Mouse (Mus musculus) right cerebral cortex, postnatal 10 days (tissue): ENCODE results near the gene Agbl3.

Experiments used
- DNase-seq, 2 experiments: peaks; one replicate each; pipeline ENCODE4 v3.0.0; 2021; ENCODE audit warnings: low spot score in 2 of 2

The Agbl3 gene

DNA sequence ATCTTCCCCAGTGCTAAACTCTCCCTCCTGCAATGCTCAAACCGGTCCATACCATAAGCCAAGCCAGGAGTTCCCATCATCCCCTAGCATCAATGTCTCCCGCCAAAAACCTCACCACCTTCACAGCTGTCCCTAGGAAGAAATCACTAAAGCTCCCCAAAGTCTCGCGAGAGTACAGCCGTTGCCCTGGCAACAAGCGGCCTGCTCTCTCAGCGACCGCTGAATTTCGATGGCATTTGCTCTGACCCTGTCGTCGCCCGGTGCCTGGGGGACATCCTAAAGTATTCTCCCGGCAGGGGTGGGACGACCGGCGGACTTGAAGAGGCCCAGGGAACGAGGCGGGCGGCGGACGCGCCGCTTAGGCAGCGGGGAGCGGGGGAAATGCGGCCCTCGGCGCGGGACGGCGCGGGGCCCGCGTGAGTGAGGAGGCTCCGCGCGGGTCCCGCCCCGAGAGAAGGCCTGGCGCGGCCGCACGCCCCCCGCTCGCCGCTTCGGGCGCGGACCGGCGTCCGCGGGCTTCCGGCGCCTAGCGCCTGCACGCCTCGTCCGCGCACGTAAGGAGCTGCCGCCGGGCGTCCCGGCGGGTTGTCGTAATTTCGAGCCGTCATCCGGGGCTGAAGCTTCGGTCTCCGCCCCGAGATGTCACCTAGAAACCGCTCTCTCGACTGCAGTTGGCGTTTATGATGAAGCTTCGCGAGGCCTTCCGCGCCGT is at the start of gene Agbl3:
Agbl3 (plus strand) TSS at position 202 of the 712 bp plus-strand sequence.
- peak; percentile 96 to 97 for DNase-seq

DNA sequence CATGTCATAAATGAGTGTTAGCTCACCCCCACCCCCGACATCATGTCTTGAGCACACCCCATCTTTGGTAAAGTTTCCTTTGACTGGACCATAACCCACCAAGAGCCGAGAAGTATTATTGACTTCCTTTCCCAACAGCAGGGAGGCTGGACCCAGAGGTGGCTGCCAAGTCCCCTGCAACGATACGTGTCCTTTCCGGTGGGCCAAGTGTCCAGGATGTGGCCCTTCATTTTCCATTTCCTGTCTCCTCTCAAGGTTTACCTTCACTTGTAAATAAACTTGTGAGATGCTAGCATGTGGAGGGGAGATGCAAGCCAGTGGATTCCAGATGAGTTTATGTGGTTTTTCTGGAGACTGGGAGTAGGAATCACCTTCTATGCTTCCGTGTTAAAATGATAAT is 49.2 kb upstream of the Agbl3 start:
- DNase-seq, result no peak

DNA sequence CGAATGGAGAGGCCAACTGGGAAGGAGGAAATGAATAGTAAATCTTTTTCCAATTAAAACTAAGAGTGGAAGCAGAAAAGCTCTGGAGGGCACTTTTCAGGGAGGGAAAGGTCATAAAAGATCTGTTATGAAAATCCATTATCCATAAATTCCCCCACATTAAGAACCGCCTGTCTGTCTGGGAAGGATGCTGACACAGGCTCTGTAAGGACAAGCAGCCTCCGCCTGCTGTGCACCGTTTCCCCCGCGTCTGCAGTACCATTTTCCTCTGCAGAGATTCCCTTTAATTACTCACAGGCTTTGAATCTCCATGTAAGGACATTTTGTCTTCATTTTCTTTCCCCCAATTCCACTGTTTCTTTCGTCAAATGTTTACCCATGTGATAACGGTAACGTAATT is 48.7 kb upstream of the Agbl3 start:
- no peak for DNase-seq

DNA sequence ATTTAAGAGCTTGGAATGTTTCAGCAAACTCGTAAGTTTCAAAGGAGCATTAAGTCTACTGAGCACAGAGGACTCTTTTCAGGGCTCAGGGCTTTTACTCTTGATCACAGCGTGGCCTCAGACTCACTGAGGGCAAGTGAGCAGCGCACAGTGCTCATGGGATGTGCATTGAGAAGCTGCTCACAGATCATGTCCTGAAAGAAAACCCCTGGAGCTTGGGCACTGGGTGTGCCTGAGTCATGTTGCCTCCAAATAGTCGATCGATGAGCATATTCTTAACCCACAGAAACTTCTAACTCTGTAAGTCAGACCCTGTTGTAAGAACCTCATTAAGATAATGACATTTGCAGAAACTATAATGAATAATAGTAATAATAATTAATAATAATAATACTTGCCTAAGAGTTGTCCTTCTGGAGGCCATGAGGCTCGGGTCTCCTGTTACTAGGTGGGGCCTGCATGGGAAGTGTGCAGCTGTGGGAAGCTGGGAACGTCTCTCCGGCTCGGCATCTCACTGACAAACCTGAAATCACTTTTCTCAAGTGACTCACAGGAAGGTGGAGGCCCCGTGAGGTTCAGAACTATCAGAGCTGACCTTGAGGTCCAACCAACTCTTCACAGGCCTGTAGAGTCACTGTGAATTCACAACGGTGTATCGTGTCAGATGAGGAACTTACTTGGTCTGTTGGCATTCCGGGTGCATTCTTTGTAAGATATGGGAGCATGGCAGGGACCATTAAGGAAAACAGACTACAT is 45.1 kb upstream of the Agbl3 start:
- DNase-seq, result no peak

DNA sequence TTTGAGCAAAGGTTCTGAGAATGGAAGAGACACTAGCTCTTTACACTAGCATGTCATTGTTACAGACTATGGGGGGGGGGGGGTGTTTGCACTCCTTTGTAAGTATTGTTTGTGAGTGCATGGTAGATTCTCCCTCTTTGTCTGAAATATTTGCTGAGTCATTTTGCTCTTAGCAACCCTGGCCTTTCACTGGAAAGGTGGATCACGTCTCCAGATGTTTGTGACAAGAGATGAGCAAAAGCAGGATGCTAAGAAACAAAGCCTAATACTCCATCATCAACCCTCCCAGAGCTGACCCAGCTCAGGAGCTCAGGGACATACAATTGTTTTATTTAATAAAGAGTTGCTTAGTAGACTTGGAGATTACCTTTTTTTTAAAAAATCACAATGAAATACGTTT is 43.3 kb upstream of the Agbl3 start:
- DNase-seq, result no peak

DNA sequence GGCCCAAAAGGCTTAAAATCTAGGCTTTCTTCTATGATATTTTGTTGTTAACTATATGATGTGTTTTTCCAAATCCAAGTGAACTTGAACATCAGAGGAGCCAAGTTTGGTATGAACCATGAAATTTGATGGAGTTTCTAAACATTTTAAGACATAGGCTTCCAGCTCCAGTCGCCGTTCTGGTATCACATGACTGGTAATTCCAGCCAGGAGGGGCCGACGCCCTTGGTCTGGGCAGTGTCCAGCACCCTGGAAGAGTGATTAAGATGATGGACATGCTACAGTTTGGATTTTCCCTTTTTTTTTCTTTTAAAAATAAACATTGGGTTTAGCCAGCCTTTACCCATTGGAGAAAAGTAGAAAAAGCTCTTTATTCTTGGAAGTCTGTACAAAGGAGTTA is 36.3 kb upstream of the Agbl3 start:
- DNase-seq, result no peak

DNA sequence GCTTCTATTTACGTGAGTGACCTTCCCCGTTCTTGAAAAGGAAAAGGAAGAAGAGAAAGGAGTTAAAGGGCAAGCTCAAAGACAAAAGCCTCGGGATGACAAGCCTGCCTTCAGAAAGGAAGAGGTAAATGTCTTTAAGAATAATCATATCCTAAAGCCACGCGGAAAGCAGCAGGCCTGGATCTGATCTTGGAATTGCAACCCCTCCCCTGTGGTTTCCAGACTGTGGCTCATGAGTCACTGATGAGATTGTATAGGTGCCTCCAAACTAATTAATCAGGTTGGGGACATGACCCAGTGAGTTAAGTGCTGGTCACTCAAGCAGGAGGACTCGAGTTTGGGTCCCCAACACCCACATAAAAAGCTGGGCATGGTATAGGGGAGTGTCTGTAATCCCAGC is 32.4 kb upstream of the Agbl3 start:
- DNase-seq, result no peak

DNA sequence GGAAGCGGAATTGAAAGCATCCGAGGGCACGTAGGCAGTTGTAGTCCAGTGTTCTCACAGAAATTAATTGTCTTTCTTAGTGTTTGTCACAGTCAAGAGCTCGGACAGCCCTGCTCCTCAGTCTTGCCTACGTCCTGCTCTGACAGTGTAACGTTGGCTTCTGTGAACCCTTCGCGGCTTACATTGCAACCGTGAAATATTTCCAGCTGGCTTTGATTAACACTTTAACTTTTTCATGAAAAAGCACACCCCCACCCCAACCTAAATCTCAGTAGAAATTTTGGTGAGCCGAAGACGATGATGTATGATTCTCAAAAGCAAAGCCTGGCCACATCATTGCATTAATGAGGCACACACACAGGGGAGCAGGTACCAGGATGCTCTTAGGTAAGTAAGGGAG is 31.7 kb upstream of the Agbl3 start:
- no peak for DNase-seq

DNA sequence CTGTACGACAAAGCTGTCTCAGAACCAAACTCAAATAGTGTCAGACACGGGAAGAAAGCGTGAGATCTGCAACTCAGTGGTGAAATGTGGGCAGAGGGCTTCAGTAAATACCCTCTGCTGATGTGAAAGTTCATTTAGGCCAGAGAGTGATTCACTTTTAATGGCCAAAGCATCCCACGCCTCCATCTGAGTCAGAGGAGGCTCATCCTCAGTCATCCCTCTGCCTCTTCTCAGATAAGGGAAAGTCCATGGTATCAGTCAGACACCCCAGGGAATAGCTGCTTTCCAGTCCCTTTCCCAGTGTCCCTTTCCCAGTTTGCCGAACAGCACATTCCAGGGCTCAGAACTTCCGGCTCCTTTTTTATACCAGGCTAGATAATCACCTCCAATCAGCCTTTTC is 30.7 kb upstream of the Agbl3 start:
- DNase-seq, result no peak

DNA sequence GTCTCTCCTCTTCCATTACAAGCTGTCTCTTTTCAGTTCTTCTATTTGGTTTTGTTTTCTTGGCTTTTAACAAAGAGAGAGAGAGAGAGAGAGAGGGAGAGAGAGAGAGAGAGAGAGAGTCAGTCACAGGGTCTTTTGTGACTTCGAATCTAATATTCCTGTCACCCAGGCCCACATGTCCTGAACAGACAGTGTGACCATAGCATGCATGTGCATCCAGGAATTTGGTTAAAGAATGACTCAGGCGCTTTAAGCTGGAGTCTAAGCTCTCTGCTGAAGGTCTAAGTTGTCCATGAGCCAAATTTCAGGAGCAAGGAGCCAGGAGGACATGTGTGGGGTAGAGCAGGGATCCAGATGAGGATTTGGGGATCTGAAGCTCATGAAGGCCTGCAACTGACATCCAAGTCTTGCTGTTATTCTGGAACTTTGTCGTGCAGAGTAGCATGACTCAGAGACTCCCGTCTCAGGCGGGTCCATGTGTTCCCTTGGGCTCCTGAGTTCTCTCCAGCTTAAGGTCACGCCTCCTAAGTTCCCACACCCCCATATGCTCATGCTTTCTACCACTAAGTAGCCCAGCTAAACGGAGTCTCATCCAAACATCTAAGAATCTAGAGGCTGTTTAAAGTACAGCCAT is 29.6 kb upstream of the Agbl3 start:
- no peak for DNase-seq

DNA sequence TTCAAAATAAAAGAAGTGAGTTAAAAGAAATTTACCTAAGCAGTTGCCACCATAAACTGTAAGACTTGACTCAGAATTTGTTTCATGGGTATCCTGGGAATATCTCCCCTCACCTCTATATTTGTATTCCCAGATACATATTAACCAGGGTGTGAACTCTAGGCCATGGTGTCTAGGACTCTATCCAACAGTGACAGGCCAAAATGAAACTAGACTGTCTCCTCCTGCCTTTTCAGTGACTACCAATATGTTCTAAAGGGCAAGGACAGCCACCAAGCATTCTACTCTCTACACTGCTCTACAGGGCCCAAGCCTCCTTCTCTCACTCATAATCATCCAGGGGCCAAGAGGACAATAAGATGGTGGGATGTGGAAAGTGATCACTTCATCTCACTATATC is 28.6 kb upstream of the Agbl3 start:
- DNase-seq, result no peak

DNA sequence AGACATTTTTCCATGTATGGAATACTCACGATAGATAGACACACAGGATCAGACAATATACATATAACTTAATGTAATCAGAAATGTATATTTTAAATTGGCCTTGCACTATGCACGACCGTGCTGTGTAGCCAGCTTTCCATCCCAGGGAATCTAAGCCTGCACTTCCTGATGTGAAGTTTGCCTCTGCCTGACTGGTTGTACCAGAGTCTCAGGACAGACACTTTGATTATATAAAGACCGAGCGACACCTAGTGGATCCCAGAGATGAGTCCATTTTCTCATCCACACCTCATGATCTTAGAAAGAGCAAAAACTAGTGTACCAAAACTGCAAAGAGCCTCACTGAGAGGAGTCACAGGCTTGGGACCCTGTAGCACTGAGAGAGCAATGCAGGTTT is 25.8 kb upstream of the Agbl3 start:
- DNase-seq, result peak; percentile 65 to 73

DNA sequence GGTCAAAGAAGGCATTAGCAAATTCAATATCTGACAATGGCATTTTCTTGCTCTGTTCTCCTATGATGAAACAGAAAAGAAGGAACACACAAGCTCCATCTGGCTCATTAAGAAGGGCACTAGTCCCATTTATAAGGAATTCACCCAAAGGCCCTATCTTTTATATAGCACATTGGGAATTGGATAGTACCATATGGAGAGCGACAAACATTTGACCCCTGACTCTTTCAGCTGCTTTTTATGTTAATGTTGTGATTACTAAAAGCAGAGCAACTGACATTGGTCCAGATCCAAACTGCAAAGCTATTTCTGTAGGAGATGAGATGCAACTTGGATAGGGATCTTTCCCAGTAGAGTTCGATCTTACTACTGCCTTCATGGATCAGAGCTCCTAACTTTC is 21.9 kb upstream of the Agbl3 start:
- DNase-seq, result no peak

DNA sequence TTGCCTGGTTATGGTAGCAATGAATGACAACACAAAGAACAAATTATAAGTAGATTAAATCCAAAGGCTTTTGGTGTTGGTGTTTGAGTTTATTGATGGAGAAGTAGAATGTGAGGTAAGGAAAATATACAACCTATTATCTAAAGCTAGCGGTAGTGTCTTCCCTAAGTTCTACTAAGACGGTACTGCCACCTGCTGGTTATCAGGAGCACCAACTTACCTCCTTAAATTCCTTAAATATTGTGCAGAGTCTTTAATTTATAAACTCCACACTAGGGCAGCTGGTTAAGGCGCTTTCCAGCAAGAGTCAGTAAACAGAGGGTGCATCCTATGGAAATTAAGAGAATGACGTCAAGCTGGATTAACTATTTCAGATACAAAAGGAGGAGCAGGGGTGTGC is 20.2 kb upstream of the Agbl3 start:
- DNase-seq, result peak in 1 of 2 experiments; percentile 69

DNA sequence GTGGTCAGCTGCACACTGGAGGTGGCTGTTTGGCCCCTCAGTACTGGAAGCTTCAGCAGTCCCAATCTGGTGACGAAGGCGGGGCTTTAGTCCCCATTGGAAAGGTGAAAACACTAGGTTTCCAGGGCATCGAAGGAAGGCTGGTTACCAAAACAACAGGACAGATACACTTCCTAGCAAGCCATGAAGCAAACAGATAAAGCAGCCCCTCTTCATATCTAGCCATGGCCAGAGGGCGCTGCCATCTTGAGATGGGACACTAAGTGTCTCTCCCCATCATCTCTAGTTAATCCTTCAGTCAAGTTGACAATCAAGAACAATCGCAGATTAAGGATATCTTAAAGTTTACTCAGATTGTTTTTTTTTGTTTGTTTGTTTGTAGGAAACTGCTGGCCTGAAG is 14.5 kb upstream of the Agbl3 start:
- no peak for DNase-seq

DNA sequence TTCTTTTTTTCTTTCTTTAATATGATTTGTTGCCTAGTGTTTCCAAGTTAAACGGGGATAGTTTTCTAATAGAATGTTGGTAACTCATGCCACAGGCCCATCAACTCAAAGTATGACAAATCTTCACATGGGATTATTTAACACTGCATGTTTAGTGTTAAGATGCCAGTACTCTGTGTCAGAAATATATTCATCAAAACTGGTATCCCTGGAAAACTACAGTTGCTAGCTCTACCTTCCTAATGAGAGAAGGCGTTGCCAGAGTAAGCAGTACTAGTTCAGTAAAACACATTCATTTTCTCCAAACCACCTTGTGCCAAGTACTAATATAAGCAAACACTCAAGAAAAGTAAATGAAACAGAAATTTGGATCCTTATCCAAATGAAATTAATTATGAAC is 10.2 kb upstream of the Agbl3 start:
- DNase-seq, result no peak

DNA sequence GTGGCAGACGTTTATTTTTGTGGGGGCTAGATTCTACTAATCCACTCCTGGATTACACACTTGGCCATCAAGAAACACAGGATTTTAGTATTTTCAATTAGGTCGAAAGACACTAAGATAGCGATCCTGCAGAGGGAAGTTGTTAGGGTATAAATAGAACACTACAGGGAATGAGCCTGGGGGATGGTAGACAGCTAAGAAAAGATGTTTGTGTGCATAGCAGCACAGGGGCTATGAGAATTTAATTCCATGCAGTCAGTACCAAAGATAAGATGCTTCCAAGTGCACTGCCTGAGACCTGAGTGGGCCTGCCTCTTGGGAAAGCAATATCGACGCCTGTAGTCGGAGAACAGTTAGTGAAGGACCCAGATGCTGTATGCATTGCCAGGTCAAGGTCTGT is 9.7 kb upstream of the Agbl3 start:
- DNase-seq, result no peak

DNA sequence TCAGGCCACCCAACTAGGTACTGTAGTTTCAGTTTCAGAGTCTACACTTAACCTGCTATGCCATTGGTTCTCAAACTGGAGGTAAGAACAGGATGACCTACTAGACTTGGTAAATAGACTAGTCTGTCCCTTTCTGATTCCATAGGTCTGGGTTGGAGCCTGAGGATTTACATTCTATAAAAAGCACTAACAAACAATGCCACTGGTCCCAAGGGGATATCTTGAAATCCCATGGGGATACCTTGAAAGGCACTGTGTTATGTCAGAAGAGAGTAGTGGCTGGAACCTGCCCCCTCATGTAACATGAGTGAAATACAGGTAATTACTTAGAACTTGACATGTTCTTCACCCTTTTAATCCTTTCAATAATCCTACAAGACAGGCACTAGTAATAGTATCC is 3.8 kb upstream of the Agbl3 start:
- peak in 1 of 2 experiments; percentile 5 for DNase-seq

DNA sequence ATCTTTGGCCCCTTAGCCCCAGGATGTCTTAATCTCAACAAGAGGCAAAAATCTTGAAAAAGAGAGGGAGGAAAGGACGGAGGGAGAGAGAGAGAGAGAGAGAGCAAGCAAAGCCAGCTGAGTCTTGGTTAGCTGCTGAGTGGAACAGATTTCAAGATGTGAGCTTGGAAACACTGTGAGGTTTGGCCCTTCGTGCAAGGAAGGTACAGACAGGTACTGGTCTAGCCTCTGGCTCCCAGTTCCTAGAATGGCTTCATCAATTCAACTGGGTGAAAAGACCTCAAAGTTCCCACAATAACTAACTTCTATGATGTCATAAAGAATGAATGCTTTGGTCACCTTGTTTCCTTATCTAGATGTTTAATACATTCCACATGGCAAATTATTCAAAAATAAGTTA is 3.1 kb upstream of the Agbl3 start:
- DNase-seq, result no peak

DNA sequence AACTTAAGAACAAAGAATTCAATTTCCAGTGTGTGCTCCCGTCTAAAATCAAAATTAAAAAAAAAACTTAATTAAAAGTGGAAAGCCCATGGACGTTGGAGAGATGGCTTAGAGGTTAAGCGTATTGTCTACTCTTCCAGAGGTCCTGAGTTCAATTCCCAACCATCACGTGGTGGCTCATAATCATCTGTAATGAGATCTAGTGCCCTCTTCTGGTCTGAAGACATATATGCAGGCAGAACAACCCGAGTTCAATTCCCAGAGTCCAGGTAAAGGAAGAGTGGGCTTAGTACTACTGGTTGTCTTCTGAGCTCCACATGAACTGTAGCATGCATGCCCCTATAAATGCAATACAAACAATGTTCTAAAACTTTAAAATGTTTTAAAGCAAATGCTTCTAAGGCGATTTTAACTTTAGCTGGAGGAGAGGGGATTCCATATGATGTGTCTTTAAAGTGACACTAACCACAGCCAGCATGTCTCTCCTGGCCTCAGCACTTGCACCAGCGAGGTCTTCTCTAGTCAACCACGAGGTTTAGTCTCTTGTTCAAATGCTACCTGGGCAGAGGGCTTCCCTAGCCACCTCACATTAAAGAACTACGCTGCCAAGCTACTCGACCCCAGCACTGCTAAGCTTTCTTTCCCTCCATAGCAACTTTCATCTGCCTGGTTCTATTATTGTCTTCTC is 2.1 kb upstream of the Agbl3 start:
- DNase-seq, result no peak

DNA sequence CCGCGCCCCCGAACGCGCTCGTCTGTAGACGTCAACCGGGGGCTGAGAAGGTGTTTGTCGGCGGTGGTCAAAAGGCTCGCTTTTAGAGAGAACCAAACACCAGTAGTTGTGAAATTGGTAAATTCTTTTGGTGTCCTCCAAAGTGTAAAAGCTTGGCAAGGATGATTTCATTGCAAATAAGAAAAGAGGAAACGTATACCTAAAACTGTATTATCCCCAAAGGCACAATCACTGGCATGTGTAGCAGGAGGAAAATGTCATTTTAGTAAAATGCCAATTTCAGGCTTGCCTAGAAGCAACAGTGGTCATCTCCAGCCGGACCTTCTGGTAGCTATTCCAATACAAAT is 684 bp downstream of the Agbl3 start:
- no peak for DNase-seq

DNA sequence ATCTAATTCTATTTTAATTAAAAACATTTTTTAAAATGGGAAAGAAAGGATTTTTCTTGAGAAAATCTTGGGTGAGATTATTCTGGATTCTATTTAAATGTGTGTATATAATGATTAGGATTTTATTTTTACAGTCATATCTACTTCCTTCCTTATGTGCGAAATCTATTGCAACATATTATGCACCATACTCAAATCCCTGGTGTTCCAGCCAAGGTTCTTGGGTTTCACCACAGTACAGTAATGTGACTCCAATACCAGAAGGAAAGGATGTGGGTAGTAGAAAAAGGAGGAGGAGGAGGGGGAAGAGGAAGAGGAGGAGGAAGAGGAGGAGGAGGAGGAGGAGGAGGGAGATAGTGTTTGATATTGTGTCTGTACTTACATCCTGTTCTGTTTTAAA is 2.3 kb downstream of the Agbl3 start:
- no peak for DNase-seq

DNA sequence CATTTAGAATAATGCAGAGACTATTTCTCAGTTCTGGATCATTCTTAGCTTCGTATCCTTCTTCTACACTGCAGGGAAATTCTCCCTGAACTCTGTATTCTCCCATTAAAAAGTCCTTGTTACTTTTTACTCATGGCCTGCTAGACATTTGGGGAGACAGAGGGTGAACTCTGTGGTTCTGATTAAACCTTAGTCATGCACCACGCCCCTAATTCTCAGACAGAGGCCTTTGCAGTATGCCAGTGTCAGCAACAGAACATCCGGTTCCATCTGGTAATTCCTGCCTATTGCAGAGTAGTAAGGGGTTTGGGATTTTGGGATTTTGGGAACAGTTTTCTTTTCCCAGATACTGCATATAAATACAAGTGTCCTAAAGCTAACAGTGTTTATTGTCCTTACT is 16.6 kb downstream of the Agbl3 start:
- DNase-seq, result no peak
